Mouse (Mus musculus) lung, embryonic 14.5 days (tissue): Measurements from ENCODE around the gene Sipa1l2. TPM values are rescaled to one million over a fixed set of nuclear protein-coding genes. Genes with fewer than 3 reads are reported as not detected.

ENCODE experiments used
- ATAC-seq: fragments of 200-750 bp; cut with Nextera tagmentation; 2 replicates; pipeline ENCODE4 v1.8.0; 2017; ENCODE audit warnings: mild to moderate bottlenecking, moderate TSS enrichment, moderate library complexity; ENCODE audit not compliant: insufficient read depth
- DNase-seq: peaks from one replicate; pipeline ENCODE4 v3.0.0-alpha.2; 2015
- H3K27ac ChIP-seq: fragments of 300-500 bp; sonication (generic); 2 replicates; pipeline ENCODE4 v1.5.1; 2014; ENCODE audit warnings: low read depth, mild to moderate bottlenecking, moderate library complexity
- H3K27me3 ChIP-seq: fragments of 300-500 bp; sonication (generic); 2 replicates; pipeline ENCODE4 v1.6.1; 2014; ENCODE audit warnings: low read length, control low read depth; ENCODE audit not compliant: insufficient read depth
- H3K36me3 ChIP-seq: fragments of 300-500 bp; sonication (generic); 2 replicates; pipeline ENCODE4 v1.6.1; 2014; ENCODE audit warnings: control low read depth; ENCODE audit not compliant: insufficient read depth
- H3K4me1 ChIP-seq: fragments of 300-500 bp; sonication (generic); 2 replicates; pipeline ENCODE4 v1.6.1; 2014; ENCODE audit warnings: antibody characterized with exemption, control low read depth; ENCODE audit not compliant: insufficient read depth
- H3K4me2 ChIP-seq: fragments of 300-500 bp; sonication (generic); 2 replicates; pipeline ENCODE4 v1.6.1; 2014; ENCODE audit warnings: mild to moderate bottlenecking
- H3K4me3 ChIP-seq: fragments of 300-500 bp; sonication (generic); 2 replicates; pipeline ENCODE4 v1.5.1; 2014; ENCODE audit warnings: low read depth, low read length
- H3K9ac ChIP-seq: fragments of 300-500 bp; sonication (generic); 2 replicates; pipeline ENCODE4 v1.6.1; 2014
- H3K9me3 ChIP-seq: fragments of 300-500 bp; sonication (generic); 2 replicates; pipeline ENCODE4 v1.6.1; 2016; ENCODE audit warnings: low read depth, low read length, control low read depth
- CTCF ChIP-seq: IDR thresholded peaks from 2 replicates; pipeline ENCODE4 v1.5.1; 2016; ENCODE audit warnings: antibody characterized with exemption, low read depth
- WGBS: fragments of 180-500 bp; shearing (Covaris S2); extraction: QIAGEN DNeasy Blood & Tissue Kit; methylation state at CpG from one replicate; pipeline ENCODE4 v1.1.7; 2014; 5-methylcytosine and 5-hydroxymethylcytosine counted together
- polyA plus RNA-seq: library from polyadenylated mRNA; unstranded; fragments of >200 nt; fragmentation: Nextera tagmentation; extraction: Ambion mirVana; gene quantifications from 2 replicates; pipeline ENCODE4 v1.2.1, GENCODE M21; 2014

The Sipa1l2 gene
- polyA plus RNA-seq, 1 experiment from 2014 or later = 14.2 TPM

DNA sequence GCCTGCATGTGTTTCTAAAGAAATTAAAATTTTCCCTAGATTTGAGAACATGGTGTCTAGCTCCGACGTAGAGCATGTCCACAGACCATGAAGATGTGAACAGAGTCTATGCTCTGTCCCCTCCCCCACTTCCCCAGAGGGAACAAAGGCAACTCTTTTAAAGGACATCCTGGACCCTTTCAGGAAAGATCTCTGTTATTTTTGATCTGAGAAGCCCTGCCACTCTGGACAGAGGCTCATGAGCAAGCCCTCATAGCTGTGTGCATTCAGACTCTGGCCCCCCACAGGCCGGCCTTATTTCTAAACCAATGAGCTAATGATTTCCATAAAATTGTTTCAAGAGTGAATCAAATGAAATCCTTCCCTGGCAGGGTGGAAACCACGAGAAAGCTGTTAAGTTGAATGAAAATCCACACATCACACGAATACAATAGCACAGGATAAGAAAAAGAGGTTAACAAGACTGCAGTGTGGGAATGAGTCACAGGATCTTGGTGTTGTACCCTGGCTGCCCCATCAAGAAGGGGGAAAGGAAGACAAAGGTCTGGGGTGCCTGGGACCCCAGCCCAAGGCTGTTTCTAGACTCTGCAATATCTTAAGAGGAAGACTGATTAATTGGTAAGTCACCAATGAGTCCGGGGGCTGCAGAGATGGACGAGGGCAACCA, 84.9 kb downstream of the Sipa1l2 start:
- Histone ChIP-seq H3K4me1 (no peaks in the 10 kb centered on the region), H3K4me3 (no peak overlapping the region), H3K9me3 (no peaks in the 10 kb centered on the region), H3K27me3 (no peaks in the 10 kb centered on the region), H3K27ac (no peak overlapping the region), H3K4me2 (no peak overlapping the region), H3K36me3 (peaks cover 40% of the 10 kb centered on the region), H3K9ac (no peak overlapping the region)
- no peak for ATAC-seq
- peak; percentile 32 for DNase-seq
- TF ChIP-seq CTCF = no peak
- 69% methylated on average over 7 of the region's 7 CpGs for WGBS

DNA sequence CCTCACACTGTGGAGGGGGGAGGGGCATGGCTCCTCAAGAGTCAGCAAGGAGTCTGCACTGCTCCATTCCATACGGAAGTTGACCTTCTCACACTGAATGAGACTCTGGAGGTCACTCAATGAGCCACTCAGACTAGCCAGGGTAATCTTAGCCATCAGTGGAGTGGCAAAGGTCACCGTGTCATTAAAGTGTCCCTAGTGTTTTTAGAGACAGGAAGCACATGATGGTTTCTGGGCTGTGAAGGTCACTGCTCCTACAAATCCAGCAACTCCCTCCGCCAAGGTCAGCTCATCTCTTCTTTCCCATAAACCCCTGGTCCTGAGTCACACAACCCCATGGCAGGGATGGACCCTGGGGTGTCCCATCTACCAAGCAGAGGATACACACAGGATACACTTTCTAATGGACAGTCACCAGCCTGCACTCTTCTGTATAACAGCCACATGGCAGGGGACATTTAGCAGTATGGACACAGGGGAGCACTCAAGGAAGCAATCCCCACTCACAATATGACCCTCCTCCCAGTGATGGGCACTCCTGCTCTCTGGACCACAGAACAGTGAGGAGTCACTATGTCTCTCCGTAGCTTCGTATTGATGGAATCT, 87.0 kb downstream of the Sipa1l2 start:
- DNase-seq (no peak), ATAC-seq (no peak)
- Histone ChIP-seq H3K27ac (no peak overlapping the region), H3K9ac (no peak overlapping the region), H3K27me3 (no peaks in the 10 kb centered on the region), H3K36me3 (peaks cover 40% of the 10 kb centered on the region), H3K4me1 (no peaks in the 10 kb centered on the region), H3K9me3 (no peaks in the 10 kb centered on the region), H3K4me3 (no peak overlapping the region), H3K4me2 (no peak overlapping the region)
- WGBS = 81% methylated on average over 5 of the region's 5 CpGs
- TF ChIP-seq CTCF = no peak

DNA sequence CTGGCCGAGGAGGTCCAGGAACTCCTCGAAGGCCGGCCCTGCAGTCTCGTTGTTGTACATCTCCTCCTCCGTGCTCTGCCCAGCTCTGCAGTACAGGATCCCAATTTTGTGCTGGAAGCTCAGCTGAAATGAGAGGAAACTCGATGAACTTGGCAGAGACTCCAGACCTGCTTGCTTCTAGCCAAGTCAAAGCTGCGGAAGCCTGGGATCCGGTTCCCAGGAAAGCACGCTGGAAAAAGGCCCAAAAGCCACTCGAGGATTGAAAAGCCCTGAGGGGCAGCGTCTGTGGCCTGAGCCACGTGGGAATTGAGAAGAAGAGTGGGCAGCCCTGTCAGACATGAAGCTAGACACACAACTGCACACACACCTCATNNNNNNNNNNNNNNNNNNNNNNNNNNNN, 94.7 kb downstream of the Sipa1l2 start:
- Histone ChIP-seq H3K9me3 (no peaks in the 10 kb centered on the region), H3K27ac (0 out of 2 replicates have a peak overlapping the region, but pooled peaks have one; percentile 64), H3K36me3 (peaks cover 38% of the 10 kb centered on the region), H3K4me3 (no peak overlapping the region), H3K4me2 (no peak overlapping the region), H3K4me1 (0 out of 2 replicates have a peak, but pooled peaks cover 2% of the 10 kb centered on the region), H3K27me3 (no peaks in the 10 kb centered on the region), H3K9ac (no peak overlapping the region)
- DNase-seq = peak; percentile 87
- TF ChIP-seq CTCF = no peak
- 53% methylated on average over 12 of the region's 12 CpGs for WGBS
- 0 out of 2 replicates have a peak, but pooled peaks have one; percentile 17 for ATAC-seq

DNA sequence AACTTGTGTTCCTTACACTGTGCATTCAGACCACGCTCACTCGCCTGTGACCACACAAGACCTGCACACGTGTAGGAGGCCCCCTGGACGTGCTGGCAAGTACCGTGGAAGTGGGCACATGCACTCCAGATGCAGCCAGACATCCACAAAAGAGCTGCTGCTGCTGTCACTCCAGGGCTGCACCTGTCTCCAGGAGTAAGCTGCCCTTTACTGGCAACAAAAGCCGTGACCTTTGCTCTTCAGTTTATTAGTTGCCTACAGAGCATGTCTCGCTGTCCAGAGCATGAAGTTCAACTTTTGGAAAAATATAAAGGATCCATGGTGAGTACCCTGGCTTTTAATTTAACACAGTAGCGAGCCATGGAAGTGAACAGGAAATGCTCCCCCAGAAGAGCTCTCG, 98.2 kb downstream of the Sipa1l2 start:
- ATAC-seq = no peak
- Histone ChIP-seq H3K27me3 (no peaks in the 10 kb centered on the region), H3K9ac (no peak overlapping the region), H3K9me3 (no peaks in the 10 kb centered on the region), H3K4me2 (no peak overlapping the region), H3K4me3 (no peak overlapping the region), H3K36me3 (peaks cover 44% of the 10 kb centered on the region), H3K4me1 (0 out of 2 replicates have a peak, but pooled peaks cover 2% of the 10 kb centered on the region), H3K27ac (no peak overlapping the region)
- no peak for TF ChIP-seq CTCF
- 84% methylated on average over 9 of the region's 9 CpGs for WGBS
- no peak for DNase-seq

DNA sequence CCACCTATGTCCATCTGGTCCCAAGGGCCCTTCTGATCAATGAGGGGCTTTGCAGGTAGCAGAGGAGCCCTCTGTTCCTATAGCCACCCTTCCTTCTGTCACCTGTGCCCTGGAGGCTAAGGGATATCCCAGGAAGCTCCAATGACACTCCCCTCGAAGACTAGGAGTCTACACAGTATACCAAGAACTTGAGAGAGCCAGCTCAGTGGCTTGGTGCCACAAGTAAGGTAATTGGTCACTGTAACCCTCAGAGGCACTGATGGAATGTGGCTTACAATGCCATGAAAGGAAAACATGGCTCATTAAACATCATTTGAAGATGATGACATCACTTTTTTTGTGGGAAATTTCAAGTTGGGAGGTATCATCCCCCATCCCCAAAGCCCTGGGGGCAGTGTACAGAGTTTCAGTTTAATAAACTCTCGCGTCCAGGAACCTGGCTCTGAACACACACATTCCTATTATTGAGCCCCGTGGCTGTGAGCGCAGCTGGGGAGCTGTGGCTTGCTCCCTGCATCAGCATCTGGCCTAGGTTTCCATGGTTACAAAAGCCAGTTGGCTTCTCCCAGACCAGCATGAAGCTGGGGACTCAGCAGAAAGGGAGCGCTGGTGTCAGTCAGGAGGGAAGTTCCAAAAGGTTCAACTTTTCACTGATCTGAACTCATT, 104.3 kb downstream of the Sipa1l2 start:
- Histone ChIP-seq H3K9ac (no peak overlapping the region), H3K4me3 (no peak overlapping the region), H3K4me2 (no peak overlapping the region), H3K4me1 (no peaks in the 10 kb centered on the region), H3K9me3 (no peaks in the 10 kb centered on the region), H3K36me3 (peaks cover 32% of the 10 kb centered on the region), H3K27me3 (no peaks in the 10 kb centered on the region), H3K27ac (no peak overlapping the region)
- no peak for DNase-seq
- TF ChIP-seq CTCF = no peak
- no peak for ATAC-seq
- whole genome bisulfite sequencing = 65% methylated on average over 6 of the region's 6 CpGs

DNA sequence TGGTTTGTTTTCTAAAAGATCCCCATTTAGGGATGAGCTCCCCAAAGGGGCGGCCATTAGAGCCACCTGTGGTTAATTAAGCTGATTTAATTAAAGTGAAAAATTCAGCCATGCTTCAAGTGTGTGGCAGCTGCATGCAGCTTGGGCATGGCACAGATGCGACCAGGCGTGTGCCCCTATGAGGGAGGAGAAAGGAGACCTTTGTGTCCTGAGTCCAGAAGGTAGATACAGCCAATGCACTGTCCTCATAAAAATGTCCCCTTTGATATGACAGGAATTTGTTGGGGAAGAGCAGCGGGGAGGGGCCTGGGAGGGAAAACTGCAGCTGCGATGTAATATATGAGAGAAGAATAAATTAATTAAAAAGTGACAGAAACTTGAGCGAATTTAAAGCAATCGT, 106.7 kb downstream of the Sipa1l2 start:
- ATAC-seq = no peak
- H3K27ac ChIP-seq = no peak overlapping the region
- DNase-seq = no peak

DNA sequence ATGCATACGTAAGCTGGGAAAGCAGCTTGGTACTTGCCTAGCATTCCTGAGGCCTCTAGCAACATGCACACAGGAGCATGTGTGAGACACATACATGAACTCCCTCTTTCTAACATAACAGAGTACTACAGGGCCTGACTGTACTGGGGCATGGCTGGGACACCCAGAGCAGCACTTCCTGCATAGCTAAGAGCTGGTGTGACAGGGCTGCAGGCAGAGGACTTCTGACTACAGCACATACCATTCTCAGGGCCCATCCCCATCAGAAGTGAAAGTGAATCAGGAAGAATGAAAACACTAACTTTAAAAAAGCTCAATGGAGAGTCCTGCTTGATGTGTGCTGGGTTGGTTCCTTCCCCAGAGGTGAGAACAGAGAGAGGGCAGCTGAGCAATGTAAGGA, 108.1 kb downstream of the Sipa1l2 start:
- Histone ChIP-seq H3K9ac (no peak overlapping the region), H3K4me3 (no peak overlapping the region), H3K27me3 (no peaks in the 10 kb centered on the region), H3K27ac (no peak overlapping the region; the same call in 1 of the 2 replicates), H3K4me1 (no peaks in the 10 kb centered on the region), H3K9me3 (no peaks in the 10 kb centered on the region), H3K4me2 (no peak overlapping the region), H3K36me3 (peaks cover 19% of the 10 kb centered on the region)
- no peak for TF ChIP-seq CTCF
- WGBS = 94% methylated on average over 1 of the region's 1 CpGs
- no peak for DNase-seq
- no peak for ATAC-seq

More for the DNA sequence above, 106.7 kb downstream of the Sipa1l2 start:
- TF ChIP-seq CTCF = no peak
- no peaks in the 10 kb centered on the region for H3K9me3 ChIP-seq
- H3K4me3 ChIP-seq = no peak overlapping the region
- H3K9ac ChIP-seq = no peak overlapping the region
- H3K4me2 ChIP-seq = no peak overlapping the region
- no peaks in the 10 kb centered on the region for H3K27me3 ChIP-seq
- peaks cover 30% of the 10 kb centered on the region for H3K36me3 ChIP-seq
- no peaks in the 10 kb centered on the region for H3K4me1 ChIP-seq
- WGBS = 74% methylated on average over 7 of the region's 7 CpGs
